Mouse (Mus musculus) frontal cortex, adult 2 months (tissue): ENCODE measurements at regions not wholly inside any gene's neighbourhood (a gene's known extent, or its start where the extent isn't known, plus 50 kb on each side); places are given as distances from the start of the nearest gene placed in this dataset.

Experiments used
- DNase-seq, 2 experiments: peaks; one replicate each; pipeline ENCODE4 v3.0.0; 2022; ENCODE audit warnings: low spot score in 1 of 2; ENCODE audit errors: extremely low spot score in 1 of 2

GRCm38 (mm10) chr14:118318524-118318923 is 51.8 kb downstream of the Gm9376 start:
- peak in 1 of 2 experiments; percentile 34 for DNase-seq

GRCm38 (mm10) chr14:118320101-118320500 is 53.3 kb downstream of the Gm9376 start:
- peak in 1 of 2 experiments; percentile 47 for DNase-seq

GRCm38 (mm10) chr14:118321083-118321482 is 54.3 kb downstream of the Gm9376 start:
- DNase-seq, result peak in 1 of 2 experiments; percentile 45

GRCm38 (mm10) chr14:118322003-118322821 is 55.5 kb downstream of the Gm9376 start:
- DNase-seq, result no peak

- DNase-seq, result no peak
These were observed 56.1 kb downstream of the Gm9376 start for GRCm38 (mm10) chr14:118322865-118323264.

- no peak for DNase-seq
These were observed 71.3 kb downstream of the Gm9376 start for GRCm38 (mm10) chr14:118338071-118338470.

GRCm38 (mm10) chr14:118362931-118363330 is 96.2 kb downstream of the Gm9376 start:
- DNase-seq, result no peak

GRCm38 (mm10) chr14:118363391-118363821 is 96.6 kb downstream of the Gm9376 start:
- no peak for DNase-seq

- no peak for DNase-seq
These were observed 99.8 kb downstream of the Gm9376 start for GRCm38 (mm10) chr14:118366522-118366921.

- DNase-seq, result no peak
These were observed 102.1 kb downstream of the Gm9376 start for GRCm38 (mm10) chr14:118368619-118369431.

- DNase-seq, result no peak
These were observed 104.6 kb downstream of the Gm9376 start for GRCm38 (mm10) chr14:118371336-118371735.

- no peak for DNase-seq
These were observed 108.2 kb downstream of the Gm9376 start for GRCm38 (mm10) chr14:118374819-118375520.

- DNase-seq, result no peak
These were observed 108.9 kb downstream of the Gm9376 start for GRCm38 (mm10) chr14:118375641-118376040.

GRCm38 (mm10) chr14:118379624-118380023 is 112.9 kb downstream of the Gm9376 start:
- DNase-seq, result no peak

- DNase-seq, result no peak
These were observed 118.8 kb downstream of the Gm9376 start for GRCm38 (mm10) chr14:118385529-118385932.

GRCm38 (mm10) chr14:118388061-118388460 is 121.3 kb downstream of the Gm9376 start:
- peak in 1 of 2 experiments; percentile 5 for DNase-seq

GRCm38 (mm10) chr14:118390790-118391189 is 124.0 kb downstream of the Gm9376 start:
- no peak for DNase-seq

GRCm38 (mm10) chr14:118391561-118391960 is 124.8 kb downstream of the Gm9376 start:
- no peak for DNase-seq

- no peak for DNase-seq
These were observed 126.9 kb downstream of the Gm9376 start for GRCm38 (mm10) chr14:118393676-118394075.

GRCm38 (mm10) chr14:118414275-118414674 is 147.5 kb downstream of the Gm9376 start:
- DNase-seq, result no peak

GRCm38 (mm10) chr14:118416163-118416562 is 149.4 kb downstream of the Gm9376 start:
- DNase-seq, result no peak
